Mouse (Mus musculus): ENCODE data around the gene Klhl11.

The Klhl11 gene

GRCm38 (mm10) chr11:100440691-100441522, 31.6 kb downstream of the Klhl11 start:
- no peaks in the 10 kb centered on the region for H3K27me3 ChIP-seq (ENCODE audit: control insufficient read depth, insufficient read depth, low read length, poor library complexity, severe bottlenecking)
- peaks cover 2% of the 10 kb centered on the region for H3K36me3 ChIP-seq (ENCODE audit: control insufficient read depth, insufficient read depth, low read length, poor library complexity, severe bottlenecking)
- peak; percentile 85 for DNase-seq (ENCODE audit: low read depth, low spot score)

GRCm38 (mm10) chr11:100437901-100438300, 34.6 kb downstream of the Klhl11 start:
- no peak for DNase-seq (ENCODE audit: low read depth, low spot score)
- H3K27me3 ChIP-seq (ENCODE audit: control insufficient read depth, insufficient read depth, low read length, poor library complexity, severe bottlenecking): no peaks in the 10 kb centered on the region
- H3K36me3 ChIP-seq (ENCODE audit: control insufficient read depth, insufficient read depth, low read length, poor library complexity, severe bottlenecking): peaks cover 2% of the 10 kb centered on the region

GRCm38 (mm10) chr11:100435678-100436246, 36.8 kb downstream of the Klhl11 start:
- H3K27me3 ChIP-seq (ENCODE audit: control insufficient read depth, insufficient read depth, low read length, poor library complexity, severe bottlenecking): no peaks in the 10 kb centered on the region
- DNase-seq (ENCODE audit: low read depth, low spot score): no peak
- H3K36me3 ChIP-seq (ENCODE audit: control insufficient read depth, insufficient read depth, low read length, poor library complexity, severe bottlenecking): peaks cover 2% of the 10 kb centered on the region

- Histone ChIP-seq H3K36me3 (ENCODE audit: control insufficient read depth, insufficient read depth, low read length, poor library complexity, severe bottlenecking) (peaks cover 4% of the 10 kb centered on the region), H3K27me3 (ENCODE audit: control insufficient read depth, insufficient read depth, low read length, poor library complexity, severe bottlenecking) (no peaks in the 10 kb centered on the region)
- DNase-seq (ENCODE audit: low read depth, low spot score): no peak
Observed at GRCm38 (mm10) chr11:100432002-100432401, 40.5 kb downstream of the Klhl11 start.

- no peak for DNase-seq (ENCODE audit: low read depth, low spot score)
Observed at GRCm38 (mm10) chr11:100430052-100430451, 42.5 kb downstream of the Klhl11 start.

GRCm38 (mm10) chr11:100428612-100429199, 43.8 kb downstream of the Klhl11 start:
- Histone ChIP-seq H3K36me3 (ENCODE audit: control insufficient read depth, insufficient read depth, low read length, poor library complexity, severe bottlenecking) (peaks cover 2% of the 10 kb centered on the region; the same call in 1 of the 2 replicates), H3K27me3 (ENCODE audit: control insufficient read depth, insufficient read depth, low read length, poor library complexity, severe bottlenecking) (no peaks in the 10 kb centered on the region)
- no peak for DNase-seq (ENCODE audit: low read depth, low spot score)

More at GRCm38 (mm10) chr11:100430052-100430451, 42.5 kb downstream of the Klhl11 start:
- H3K36me3 ChIP-seq (ENCODE audit: control insufficient read depth, insufficient read depth, low read length, poor library complexity, severe bottlenecking): peaks cover 2% of the 10 kb centered on the region; the same call in 1 of the 2 replicates
- H3K27me3 ChIP-seq (ENCODE audit: control insufficient read depth, insufficient read depth, low read length, poor library complexity, severe bottlenecking): no peaks in the 10 kb centered on the region

- Histone ChIP-seq H3K27me3 (ENCODE audit: control insufficient read depth, insufficient read depth, low read length, poor library complexity, severe bottlenecking) (no peaks in the 10 kb centered on the region), H3K36me3 (ENCODE audit: control insufficient read depth, insufficient read depth, low read length, poor library complexity, severe bottlenecking) (peaks cover 2% of the 10 kb centered on the region; the same call in 1 of the 2 replicates)
- DNase-seq (ENCODE audit: low read depth, low spot score): no peak
Observed at GRCm38 (mm10) chr11:100426820-100427219, 45.7 kb downstream of the Klhl11 start.

- peak; percentile 48 for DNase-seq (ENCODE audit: low read depth, low spot score)
- peaks cover 2% of the 10 kb centered on the region; the same call in 1 of the 2 replicates for H3K36me3 ChIP-seq (ENCODE audit: control insufficient read depth, insufficient read depth, low read length, poor library complexity, severe bottlenecking)
Observed at GRCm38 (mm10) chr11:100425851-100426250, 46.7 kb downstream of the Klhl11 start.

GRCm38 (mm10) chr11:100423836-100424235, 48.7 kb downstream of the Klhl11 start:
- no peak for DNase-seq (ENCODE audit: low read depth, low spot score)
- H3K36me3 ChIP-seq (ENCODE audit: control insufficient read depth, insufficient read depth, low read length, poor library complexity, severe bottlenecking): no peaks in the 10 kb centered on the region
- no peaks in the 10 kb centered on the region for H3K27me3 ChIP-seq (ENCODE audit: control insufficient read depth, insufficient read depth, low read length, poor library complexity, severe bottlenecking)

More at GRCm38 (mm10) chr11:100425851-100426250, 46.7 kb downstream of the Klhl11 start:
- no peaks in the 10 kb centered on the region for H3K27me3 ChIP-seq (ENCODE audit: control insufficient read depth, insufficient read depth, low read length, poor library complexity, severe bottlenecking)

GRCm38 (mm10) chr11:100421537-100421936, 51.0 kb downstream of the Klhl11 start:
- DNase-seq (ENCODE audit: low read depth, low spot score): no peak
- Histone ChIP-seq H3K36me3 (ENCODE audit: control insufficient read depth, insufficient read depth, low read length, poor library complexity, severe bottlenecking) (no peaks in the 10 kb centered on the region), H3K27me3 (ENCODE audit: control insufficient read depth, insufficient read depth, low read length, poor library complexity, severe bottlenecking) (no peaks in the 10 kb centered on the region)

- H3K36me3 ChIP-seq (ENCODE audit: control insufficient read depth, insufficient read depth, low read length, poor library complexity, severe bottlenecking): no peaks in the 10 kb centered on the region
- H3K27me3 ChIP-seq (ENCODE audit: control insufficient read depth, insufficient read depth, low read length, poor library complexity, severe bottlenecking): peaks cover 4% of the 10 kb centered on the region
- peak; percentile 23 for DNase-seq (ENCODE audit: low read depth, low spot score)
Observed at GRCm38 (mm10) chr11:100414914-100415822, 57.4 kb downstream of the Klhl11 start, which contains the start of gene Fkbp10. Gene Fkbp10, plus strand, starts transcription at chr11:100415697.

GRCm38 (mm10) chr11:100414021-100414913, 58.3 kb downstream of the Klhl11 start, which contains the start of gene P3h4:
Gene P3h4, minus strand, starts transcription at chr11:100414836.
- no peaks in the 10 kb centered on the region for H3K36me3 ChIP-seq (ENCODE audit: control insufficient read depth, insufficient read depth, low read length, poor library complexity, severe bottlenecking)
- H3K27me3 ChIP-seq (ENCODE audit: control insufficient read depth, insufficient read depth, low read length, poor library complexity, severe bottlenecking): peaks cover 4% of the 10 kb centered on the region
- peak; percentile 54 for DNase-seq (ENCODE audit: low read depth, low spot score)

GRCm38 (mm10) chr11:100413541-100413940, 59.0 kb downstream of the Klhl11 start:
- no peak for DNase-seq (ENCODE audit: low read depth, low spot score)
- H3K27me3 ChIP-seq (ENCODE audit: control insufficient read depth, insufficient read depth, low read length, poor library complexity, severe bottlenecking): peaks cover 4% of the 10 kb centered on the region
- no peaks in the 10 kb centered on the region for H3K36me3 ChIP-seq (ENCODE audit: control insufficient read depth, insufficient read depth, low read length, poor library complexity, severe bottlenecking)
